Mouse (Mus musculus): Measurements from ENCODE around the gene Efnb1.

Gene Efnb1

DNA sequence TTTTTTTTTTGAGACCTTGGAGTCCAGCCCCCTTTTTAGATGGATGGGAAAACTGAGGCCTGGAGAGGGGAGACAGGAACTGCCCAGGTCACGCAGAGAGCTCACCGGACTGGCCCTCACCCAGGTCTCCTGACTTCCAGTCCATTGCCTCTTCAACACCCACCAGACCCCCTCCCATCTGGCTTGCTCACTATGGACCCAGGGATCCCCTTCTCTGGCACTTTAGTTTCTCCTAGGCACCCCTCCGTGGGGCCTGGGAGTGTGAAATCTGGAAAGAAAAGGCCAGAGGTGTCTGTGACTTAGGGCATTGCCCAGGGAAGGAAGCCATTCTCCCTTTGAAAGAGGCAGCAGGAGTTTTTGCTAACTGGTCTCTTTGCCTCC, 17.3 kb downstream of the Efnb1 start:
- no peak for DNase-seq (ENCODE audit: low read depth, low spot score)

DNA sequence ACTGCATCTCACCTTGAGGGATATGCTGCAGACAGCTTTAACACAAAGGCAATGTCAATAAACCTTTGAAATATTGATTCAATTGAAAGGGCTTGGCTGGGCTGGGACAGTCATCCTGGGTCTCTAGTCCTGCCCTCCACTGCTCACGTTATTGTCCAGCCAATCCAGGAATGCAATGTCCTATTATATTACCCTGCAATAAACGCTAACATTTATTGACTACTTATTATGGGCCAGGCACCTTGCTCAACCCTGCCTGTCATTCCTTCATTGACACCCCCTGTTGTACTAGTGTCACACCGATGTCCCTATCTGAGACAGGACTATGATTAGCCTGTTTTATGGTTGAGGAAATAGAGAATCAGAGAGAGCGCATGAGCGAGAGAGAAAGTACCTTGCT, 18.4 kb downstream of the Efnb1 start:
- DNase-seq (ENCODE audit: low read depth, low spot score) = no peak

DNA sequence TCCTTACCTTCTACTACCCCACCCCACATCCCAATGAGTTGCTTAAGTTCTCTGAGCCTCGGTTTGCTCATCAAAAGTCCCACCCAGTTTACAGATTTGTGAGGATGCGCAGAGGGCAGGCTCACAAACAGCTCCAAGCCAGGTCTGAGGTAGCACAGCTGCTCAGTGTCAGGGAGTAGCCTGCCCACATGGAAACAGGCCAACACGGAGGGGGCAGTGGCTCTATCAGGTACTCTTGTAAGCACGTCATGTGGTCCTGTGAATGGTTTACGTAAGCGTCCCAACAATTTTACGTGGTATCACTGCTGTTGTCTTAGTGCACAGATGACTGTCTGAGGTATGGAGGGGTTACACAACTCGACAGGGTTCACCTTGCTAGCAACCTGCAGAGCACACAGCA, 23.1 kb downstream of the Efnb1 start:
- DNase-seq (ENCODE audit: low read depth, low spot score) = no peak

DNA sequence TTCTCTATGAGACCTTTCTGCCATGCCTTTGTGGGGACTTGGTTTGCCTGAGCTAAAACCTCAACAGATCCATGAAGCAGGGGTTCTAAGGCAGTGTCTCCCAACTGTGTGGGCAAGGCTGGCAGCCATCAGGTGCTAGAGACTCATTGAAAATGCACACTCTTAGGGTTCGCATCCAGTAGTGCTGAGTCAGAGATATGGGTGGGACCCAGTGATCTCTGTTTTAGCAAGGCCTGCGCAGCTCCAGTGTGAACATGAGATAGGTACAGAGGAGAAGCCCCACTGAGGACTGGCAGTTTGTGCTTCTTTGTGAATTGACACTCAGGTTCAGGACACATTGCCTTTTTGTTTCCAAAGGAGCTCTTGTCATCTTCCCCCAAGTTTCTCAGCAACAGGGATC, 28.2 kb downstream of the Efnb1 start:
- no peak for DNase-seq (ENCODE audit: low read depth, low spot score)

DNA sequence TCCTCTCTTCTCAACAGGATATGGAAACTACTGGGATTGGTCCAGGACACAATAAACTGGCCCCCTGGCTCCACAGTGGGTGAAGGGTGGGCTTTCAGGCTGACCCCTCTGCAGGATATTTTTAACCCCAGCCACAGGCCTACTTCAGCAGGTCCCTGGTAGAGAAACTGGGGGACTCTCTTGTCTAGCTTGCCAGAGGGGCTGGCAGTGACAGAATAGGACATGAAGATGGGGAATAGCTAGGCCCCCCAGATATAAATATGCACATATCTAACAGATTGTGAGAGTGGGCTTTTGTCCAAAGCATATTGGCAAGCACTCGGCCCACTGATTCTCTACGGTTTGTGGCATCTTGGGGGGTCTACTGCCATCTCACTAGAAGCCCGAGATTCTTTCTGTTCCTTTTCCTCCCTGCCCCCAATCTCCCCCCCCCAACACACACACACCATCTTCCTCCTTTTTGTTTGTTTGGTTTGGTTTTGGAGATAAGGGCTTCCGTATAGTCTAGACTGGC, 29.0 kb downstream of the Efnb1 start:
- DNase-seq (ENCODE audit: low read depth, low spot score) = no peak

DNA sequence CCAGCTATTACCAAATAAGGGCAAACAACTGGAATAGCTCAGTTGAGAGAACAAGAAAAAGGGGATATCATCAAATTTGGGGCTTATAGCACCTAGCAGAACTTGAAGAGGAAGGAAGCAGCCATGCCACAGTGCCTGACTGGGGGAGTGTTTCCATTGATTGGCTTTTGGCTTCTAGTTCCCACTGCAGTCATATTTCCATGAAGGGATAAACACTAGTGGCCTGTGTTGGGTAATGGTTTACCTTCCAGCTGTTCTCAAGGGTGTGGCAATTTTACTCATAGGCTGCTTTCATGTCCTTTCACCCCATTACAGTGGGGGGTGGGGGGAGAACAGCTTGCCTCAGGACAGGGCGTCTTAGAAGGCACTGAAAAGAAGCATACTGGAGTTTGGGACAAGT, 31.1 kb downstream of the Efnb1 start:
- no peak for DNase-seq (ENCODE audit: low read depth, low spot score)

DNA sequence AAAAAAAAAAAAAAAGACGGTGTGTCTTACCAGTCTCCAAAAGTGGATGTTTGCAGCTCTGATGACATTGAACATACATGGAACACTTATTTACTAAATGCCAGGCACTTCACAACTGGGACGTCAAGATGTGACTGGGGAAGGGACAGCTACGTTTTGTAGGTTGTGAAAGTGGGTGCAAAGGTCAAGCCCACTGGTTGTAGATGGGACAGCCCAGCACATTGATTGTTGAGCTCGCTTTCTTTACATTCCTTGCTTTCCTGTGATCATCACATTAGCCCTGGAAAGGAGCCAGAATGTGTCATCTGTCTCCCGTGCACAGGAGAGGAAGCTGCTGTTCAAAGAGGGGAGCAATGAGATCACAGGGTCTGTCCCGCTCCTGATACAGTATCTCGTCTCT, 31.6 kb downstream of the Efnb1 start:
- no peak for DNase-seq (ENCODE audit: low read depth, low spot score)

DNA sequence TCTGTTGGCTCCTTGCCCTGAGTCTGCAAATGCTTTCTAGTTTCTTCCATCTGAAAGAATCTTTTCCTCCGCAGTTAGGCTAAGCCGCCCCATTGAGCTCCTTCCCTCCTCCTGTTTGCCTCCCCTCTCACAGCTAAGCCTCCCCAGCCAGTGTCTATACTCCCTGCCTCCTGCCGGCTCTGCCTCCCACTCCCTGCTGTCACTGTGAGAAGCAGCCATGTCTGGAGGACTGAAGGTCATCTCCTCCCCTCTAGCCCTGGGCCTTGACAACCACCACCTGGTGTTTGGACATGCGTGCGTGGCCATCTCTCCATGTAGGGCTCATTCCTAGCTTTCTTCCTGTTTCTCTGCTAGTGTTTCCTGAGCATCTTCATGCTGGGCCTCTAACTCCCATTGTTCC, 36.4 kb downstream of the Efnb1 start:
- DNase-seq (ENCODE audit: low read depth, low spot score) = no peak

DNA sequence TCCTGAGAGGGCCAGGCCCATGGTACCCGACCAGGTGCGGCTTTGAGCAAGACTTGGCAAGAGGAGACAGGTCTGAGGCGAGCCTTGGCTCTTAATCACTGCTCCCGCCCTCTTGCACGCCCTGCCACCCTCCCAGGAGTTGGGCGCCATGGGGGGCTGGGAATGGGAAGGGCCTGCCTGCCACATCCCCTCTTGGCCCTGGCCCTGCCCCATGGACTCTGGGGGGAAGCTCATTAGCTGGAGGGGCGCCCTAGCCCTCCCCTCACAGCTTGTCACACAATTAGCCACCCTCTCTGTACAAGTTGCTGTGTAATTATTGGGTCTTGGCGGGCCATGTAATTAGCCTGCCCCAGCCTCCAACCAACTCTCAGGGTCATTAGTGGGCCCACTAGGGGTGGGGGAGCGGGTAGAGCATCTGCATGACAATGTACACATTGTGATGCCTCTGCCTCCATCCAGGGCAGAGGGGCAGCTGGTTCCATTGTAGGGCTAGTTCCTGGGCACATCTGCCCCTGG, 49.2 kb downstream of the Efnb1 start:
- DNase-seq (ENCODE audit: low read depth, low spot score) = no peak

DNA sequence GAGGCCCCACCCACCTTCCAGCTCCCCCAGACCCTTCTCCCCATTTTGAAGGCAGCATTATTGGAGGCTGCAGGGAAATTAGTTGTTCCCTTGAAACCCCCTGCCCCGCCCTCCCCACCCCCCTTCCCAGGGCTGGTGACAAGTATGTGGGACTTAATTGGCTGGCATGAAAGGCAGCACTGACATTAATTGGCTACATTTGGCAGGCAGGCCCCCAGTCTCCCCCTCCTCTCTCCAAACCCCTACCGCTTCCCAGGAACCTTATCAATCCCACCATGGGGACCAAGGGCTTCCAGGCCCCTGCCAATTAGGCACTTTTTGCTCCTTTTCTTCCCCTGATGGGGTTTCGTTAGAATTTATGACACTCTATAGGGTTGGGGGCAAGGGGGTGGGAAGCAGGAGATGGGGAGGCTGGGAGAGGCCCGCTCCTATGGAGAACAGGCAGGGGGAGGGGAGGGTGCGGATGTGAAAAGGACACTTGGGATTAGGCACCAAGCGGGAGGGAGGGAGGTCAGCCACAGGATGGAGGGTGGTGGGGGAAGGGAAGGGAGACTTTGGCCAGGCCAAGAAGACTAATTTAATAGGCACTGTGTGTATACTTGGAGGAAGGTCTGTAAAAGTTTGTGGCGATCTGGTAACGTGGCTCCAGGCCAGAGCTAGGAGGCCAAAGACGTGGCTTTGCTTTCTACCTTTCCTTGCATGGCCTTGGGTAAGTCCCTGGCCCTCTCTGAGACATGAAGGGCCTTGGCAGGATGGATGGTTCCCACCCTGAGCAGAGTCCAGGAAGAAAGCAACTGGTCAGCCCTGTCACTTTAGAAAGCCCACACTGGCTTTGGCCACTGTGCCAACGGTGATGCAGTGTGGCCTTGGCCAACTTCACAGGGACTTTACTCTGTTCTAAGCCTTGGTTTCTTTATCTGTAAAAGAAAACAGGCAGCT, 50.8 kb downstream of the Efnb1 start:
- DNase-seq (ENCODE audit: low read depth, low spot score) = no peak

DNA sequence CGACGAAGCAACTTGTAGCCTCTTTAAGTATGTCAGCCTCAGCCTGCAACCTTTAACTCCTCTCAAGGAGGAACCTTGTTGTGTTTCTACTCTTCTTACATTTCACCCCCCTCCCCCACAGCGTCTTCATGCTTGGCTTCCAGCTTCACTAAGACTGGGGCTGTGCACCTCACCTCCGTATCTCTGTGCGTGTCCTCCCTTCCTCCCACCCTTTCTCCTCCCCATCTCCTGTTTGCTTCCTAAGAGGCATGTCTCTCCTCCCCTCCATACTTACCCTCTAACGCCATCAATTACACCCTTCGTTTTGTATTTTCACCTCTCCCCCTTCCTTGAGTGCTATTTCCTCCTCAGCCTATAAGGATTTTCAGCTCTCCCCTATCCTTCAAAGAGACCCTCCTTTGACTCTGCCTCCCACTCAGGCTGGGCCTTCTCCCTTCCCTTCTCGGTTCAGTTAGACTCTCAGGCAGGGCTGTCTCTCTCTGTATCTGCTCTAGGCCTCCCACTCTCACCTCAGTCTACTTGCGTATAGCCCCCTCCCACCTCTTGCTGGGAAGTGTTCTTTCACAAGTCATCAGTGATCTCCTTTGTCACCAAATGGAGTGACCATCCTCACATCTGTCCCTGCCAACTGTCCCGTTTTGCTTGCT, 55.6 kb downstream of the Efnb1 start:
- no peak for DNase-seq (ENCODE audit: low read depth, low spot score)

DNA sequence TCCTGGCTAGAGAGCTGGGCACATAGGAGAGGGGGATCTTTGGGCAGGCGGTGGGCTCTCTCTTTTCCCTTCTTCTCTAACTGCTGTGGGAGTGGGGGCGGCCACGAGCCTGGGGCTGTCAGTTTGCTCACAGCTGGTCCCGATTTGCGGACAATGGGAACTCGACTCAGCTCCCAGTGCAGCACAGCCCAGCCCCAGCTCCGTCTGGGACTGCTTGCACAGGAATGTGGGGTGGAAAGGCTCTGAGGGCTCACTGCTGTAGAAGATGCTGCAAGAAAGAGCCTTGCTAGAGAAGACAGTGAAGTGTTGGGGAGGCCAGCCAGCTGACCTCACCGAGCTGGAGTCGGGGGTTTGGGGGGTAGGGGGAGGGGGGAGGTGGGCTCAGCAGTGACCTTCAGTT, 61.0 kb downstream of the Efnb1 start:
- DNase-seq (ENCODE audit: low read depth, low spot score) = no peak

DNA sequence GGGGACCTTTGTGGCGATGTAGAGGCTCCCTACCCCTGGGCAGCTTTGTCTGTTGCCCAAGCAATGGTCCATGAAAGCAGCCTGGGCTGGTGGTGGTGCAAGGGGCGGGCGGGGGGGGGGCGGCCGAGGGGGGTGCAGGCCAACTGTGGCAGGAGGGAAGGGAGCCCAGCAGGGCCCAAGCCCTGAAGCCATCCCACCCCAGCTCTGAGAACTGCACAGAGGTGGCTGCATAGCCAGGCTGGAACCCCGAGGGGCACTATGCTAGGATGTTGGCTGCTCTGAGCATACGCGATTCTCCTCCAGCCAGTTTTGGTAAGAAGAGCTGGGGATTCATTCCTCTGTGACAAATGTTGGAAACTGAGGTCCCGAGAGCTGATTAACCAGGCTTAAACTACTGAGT, 62.6 kb downstream of the Efnb1 start:
- no peak for DNase-seq (ENCODE audit: low read depth, low spot score)
